Mouse (Mus musculus) frontal cortex, postnatal 14 days (tissue): ENCODE results near the gene Akr1c18.
"Not testable (repeated sequence)": the region's sequence is repeated elsewhere in the genome, so short reads cannot be mapped to it uniquely, and the experiment has no call there.

ENCODE experiments used
- DNase-seq, 2 experiments: peaks; one replicate each; pipeline ENCODE4 v3.0.0; 2022; ENCODE audit warnings: low spot score in 2 of 2

The Akr1c18 gene

GRCm38 (mm10) chr13:4150518-4150917 is at the start of gene Akr1c18:
Akr1c18 (minus strand) TSS chr13:4150654.
- peak; percentile 15 to 28 for DNase-seq

DNA sequence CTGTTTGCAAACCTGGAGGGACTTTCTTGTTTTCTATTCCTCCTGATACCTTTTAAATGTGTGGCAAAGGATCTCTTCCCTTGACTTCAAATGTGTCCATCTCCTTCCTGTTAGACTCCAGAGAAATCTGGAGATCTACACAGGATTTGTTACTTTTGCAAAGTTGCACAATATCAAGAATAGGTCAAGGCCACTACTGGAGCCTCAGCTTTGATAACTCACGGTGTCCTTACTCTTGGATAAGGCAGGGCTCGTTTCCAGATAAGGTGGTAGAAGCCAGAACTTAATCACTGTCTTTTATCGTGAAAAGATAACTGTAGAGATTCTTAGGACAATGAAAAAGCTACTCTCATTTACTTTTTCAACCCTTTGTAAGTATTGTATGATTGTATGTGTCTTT is 42.1 kb upstream of the Akr1c18 start:
- DNase-seq: no peak

GRCm38 (mm10) chr13:4190904-4191303 is 40.5 kb upstream of the Akr1c18 start, which contains the start of gene Akr1c13:
Akr1c13 (plus strand) TSS chr13:4191150.
- DNase-seq: no peak

- no peak for DNase-seq
These were observed 37.7 kb upstream of the Akr1c18 start for GRCm38 (mm10) chr13:4188174-4188573.

- not testable (repeated sequence) for DNase-seq
These were observed 36.4 kb upstream of the Akr1c18 start for GRCm38 (mm10) chr13:4186641-4187411.

GRCm38 (mm10) chr13:4183116-4183515 is 32.7 kb upstream of the Akr1c18 start:
- DNase-seq: no peak

GRCm38 (mm10) chr13:4181321-4181720 is 30.9 kb upstream of the Akr1c18 start:
- not testable (repeated sequence) for DNase-seq

DNA sequence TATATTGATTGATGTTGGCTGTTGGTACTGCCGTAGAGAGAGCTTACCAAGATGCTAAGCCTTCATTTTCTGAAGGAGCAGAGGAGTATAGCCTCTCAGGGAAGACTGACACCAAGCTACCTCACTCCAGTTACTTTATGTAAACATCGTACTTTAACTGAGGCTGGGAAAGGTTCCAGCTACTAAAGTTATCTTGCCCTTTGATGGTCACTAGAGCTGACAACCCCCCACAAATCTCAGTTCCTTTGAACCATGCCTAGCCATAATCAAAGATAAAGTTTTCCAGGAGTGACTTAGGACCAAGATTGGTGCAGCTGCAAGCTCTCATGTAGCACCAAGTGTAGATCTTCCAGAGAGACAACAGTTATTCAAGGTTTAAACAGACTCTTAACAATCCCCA is 22.5 kb upstream of the Akr1c18 start:
- no peak for DNase-seq

- no peak for DNase-seq
These were observed 17.6 kb upstream of the Akr1c18 start for GRCm38 (mm10) chr13:4168006-4168405.

DNA sequence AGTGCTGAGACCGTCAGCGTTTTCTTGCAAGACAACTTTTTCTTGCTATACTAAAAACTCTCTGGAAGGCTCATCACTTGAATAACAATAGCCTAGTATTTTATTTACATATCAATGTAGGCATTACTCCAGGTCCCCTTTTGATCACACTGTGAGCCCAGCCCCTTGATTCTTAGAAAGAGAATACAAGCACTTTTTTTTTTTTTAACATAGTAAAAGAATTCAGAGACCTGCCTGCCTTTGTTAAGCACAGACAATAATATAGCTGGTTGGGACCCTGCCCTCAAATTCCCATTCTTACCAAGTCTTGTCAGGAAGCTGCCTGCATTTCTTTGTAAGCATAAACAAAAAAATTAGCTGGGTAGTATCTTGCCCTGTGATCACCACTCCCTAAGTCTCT is 4.8 kb upstream of the Akr1c18 start:
- no peak for DNase-seq

- DNase-seq: no peak
These were observed 3.1 kb upstream of the Akr1c18 start for GRCm38 (mm10) chr13:4153593-4153992.

- DNase-seq: no peak
These were observed 2.5 kb upstream of the Akr1c18 start for GRCm38 (mm10) chr13:4152908-4153307.

- DNase-seq: no peak
These were observed 6.2 kb downstream of the Akr1c18 start for GRCm38 (mm10) chr13:4144261-4144660.

DNA sequence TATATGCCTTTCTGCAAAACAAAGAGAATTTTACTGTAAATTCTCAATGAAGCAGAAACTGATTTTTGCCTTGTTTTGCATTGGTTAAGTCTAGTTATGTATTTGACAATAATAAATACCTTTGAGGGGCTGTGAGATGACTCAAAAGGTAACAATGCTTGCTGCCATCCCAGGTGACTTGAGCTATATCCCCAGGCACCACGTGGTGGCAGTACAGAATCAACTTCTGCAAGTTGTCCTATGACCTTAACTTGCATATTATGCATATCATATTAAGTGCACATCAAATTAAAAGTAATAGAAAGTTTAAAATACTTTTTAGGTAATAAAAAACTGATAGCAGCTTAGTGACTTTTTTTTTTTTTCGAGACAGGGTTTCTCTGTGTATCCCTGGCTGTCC is 17.4 kb downstream of the Akr1c18 start:
- peak in 1 of 2 experiments; percentile 6 for DNase-seq

DNA sequence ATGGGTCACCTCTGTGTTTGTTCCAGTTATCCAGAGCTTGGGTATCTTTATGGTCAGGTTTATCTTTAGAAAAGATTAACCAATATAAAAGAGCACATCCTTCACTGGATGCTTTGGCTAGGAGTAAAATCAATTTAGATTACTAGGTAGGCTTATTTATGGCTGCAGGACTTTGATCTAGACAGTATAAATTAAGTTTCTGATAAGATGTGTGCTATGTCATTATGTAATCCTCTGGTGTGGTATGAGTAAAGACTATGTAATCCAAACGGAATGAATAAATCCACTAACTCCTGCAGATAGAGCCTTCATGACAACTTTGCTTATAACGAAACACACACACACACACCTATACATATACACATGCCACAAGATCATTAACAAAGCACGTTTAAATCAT is 18.7 kb downstream of the Akr1c18 start:
- DNase-seq: no peak

- DNase-seq: no peak
These were observed 19.1 kb downstream of the Akr1c18 start for GRCm38 (mm10) chr13:4131317-4131716.

DNA sequence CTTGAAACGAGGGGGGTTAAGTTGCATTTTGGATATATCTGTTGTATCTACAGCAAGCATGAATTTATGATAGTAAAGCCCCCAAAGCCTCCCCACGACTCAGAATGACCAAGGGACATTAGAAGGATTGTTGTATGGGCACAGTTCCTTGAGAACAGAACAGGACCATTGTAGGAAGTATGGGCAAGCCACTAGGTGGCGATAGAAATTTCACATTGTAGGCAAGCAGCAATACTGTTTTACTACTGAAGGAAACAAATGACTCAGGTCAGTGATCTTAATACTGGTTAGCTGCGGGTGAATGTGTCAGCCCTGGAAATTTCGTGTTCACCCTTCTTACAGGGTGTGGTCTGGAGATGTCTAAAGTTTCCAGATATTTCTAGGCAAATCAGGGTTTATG is 21.4 kb downstream of the Akr1c18 start:
- peak in 1 of 2 experiments; percentile 7 for DNase-seq

DNA sequence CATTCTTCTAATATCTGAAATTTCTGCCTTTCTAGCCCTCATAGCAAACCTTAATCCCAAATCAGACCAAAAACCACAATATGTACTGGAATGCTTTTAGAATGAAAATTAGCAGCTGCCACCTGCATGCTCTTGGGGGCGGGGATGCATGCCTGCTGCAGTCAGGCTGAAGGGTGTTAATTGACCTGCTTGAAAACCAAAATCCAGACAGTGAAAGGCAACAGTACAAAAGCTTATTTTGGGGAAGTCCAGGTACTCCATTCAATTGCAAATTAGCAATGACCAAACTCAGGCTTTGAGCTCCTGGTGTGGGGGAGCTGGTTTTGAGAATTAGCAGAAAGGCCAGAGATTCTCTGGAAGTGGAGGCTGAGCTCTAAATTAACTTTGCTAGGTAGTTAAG is 24.6 kb downstream of the Akr1c18 start:
- DNase-seq: not testable (repeated sequence)

DNA sequence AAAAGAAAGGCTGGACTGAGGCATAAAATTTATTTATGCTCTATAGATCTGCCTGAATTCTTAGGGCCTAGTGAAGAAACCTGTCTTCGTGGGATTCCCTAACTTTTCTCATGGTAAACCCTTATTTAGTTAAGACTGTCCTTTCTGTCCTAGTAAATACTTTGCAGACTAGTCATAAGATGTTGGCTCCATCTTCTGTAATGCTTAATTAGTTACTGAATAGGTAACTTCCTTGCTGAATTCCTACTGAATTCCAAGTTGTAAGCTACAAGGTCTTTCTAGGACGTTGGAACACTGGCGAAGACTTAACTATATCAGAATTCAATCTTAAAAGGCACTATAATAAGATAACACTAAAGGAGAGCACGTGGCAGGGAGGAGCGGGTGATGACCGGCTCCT is 26.0 kb downstream of the Akr1c18 start:
- not testable (repeated sequence) for DNase-seq

GRCm38 (mm10) chr13:4123146-4123545 is 27.3 kb downstream of the Akr1c18 start:
- DNase-seq: no peak

DNA sequence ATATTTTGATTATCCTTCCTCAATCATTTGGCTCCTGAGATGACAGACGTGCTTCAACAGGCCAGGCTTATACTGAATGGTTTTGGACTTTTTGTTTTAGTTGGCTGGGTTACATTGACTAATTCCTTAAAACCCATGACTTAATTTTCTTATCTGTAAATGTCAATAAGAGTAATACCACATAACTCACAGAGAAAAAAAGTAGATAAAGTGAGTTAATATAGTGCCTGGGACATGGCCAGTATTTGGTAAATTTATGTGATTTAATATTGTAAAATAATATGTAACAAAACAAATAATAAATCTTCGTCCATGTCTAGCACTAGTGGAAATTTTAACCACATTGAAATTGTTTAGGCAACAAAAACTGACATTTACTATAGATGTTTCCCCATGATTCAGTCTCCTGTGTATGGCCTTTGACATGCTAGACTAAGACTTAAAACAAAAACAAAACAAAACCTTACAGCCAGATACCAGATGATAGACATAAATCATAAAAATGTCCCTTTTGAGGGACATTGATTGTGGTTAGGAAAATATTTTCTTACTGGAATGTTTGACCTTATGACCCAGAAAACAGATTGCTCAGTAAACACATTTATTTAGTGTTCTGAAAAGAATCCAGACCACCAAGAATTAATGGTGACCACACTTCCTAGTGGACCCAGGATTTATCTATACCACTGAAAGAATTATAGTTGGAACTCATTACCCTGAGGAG is 31.1 kb downstream of the Akr1c18 start:
- DNase-seq: no peak

DNA sequence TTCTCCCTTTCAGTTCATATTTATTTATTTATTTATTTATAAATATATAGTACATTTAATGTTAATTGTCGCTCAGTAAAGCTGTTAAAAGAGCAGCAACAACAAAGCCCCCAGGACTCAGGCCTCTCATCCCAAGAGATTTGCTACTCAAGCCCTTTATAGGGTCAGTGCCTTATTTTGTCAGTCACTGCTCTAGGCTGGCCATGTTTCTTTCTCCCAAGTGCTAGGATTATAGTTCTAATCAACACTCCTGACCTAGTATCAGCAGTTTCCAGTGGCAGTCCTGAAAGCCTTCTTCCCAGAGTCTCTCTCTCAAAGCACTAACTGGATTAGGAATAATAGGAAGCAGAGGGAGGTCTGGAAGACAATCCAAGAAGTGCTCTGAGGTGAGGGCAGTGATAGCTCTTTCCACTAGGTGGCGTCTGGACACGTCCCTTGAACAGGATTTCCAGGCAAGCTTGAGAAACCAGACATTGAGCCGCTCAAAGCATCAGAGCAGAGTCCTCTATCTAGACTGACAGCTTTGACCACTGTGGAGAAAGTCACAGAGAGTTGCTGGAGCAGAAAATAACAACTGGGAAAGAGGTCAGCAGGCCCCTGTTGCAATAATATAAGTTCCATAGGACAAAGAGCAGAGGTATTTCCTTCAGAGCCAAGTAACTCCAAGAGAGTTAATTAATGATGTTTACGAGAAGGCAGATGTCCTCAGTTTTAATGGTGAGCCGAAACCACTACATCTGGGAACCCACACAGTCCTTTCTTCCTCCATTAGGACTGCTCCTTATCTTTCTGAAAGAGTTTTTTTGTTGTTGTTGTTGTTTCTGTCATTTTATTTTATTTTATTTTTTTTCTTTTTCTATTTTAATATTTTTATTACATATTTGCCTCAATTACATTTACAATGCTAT is 39.9 kb downstream of the Akr1c18 start:
- peak; percentile 9 to 47 for DNase-seq
